In genomic region chrX:61119499-61119898, GRCm38 (mm10) we compare ENCODE assay signal across 8 mouse cellular contexts.
DNase-seq lines count a peak whose midpoint lies in the region; ATAC-seq and TF ChIP-seq lines count a peak whose summit lies in the region.

No protein-coding gene starts in this region.

- TF ChIP-seq CTCF in kidney, adult 2 months (conservative IDR thresholded peaks at IDR 0.05; ENCODE audit: insufficient read depth, insufficient read length, low read depth, low read length) = no peak

- 0 out of 2 replicates have a peak, but pooled peaks cover 3% of the 10 kb centered on the region for H3K4me1 ChIP-seq in kidney, embryonic 15.5 days
- H3K4me1 ChIP-seq in kidney, embryonic 16.5 days (ENCODE audit: insufficient read depth, low read length) = no peaks in the 10 kb centered on the region
- no peaks in the 10 kb centered on the region for H3K4me1 ChIP-seq in kidney, adult 2 months (ENCODE audit: control insufficient read depth, insufficient read depth, low read length)

- no peak overlapping the region for H3K27ac ChIP-seq in kidney, embryonic 15.5 days
- no peak overlapping the region for H3K27ac ChIP-seq in kidney, embryonic 16.5 days (ENCODE audit: low read length)
- no peak overlapping the region for H3K27ac ChIP-seq in kidney, adult 2 months (ENCODE audit: insufficient read depth, low read depth, low read length)

- peak; percentile 24 to 36 for DNase-seq in cerebellum, postnatal 36 days
- peak; percentile 5 to 22 for DNase-seq in heart, postnatal 10 days
- peak; percentile 55 to 68 for DNase-seq in left cerebral cortex, postnatal 14 days (ENCODE audit: low spot score in 2 of 2)
- DNase-seq in retina, embryonic 14.5 days (ENCODE audit: low spot score) = peak; percentile 24
- no peak for DNase-seq in thymus, adult 18-20 months
- DNase-seq in kidney, adult 2 months = no peak

- no peaks in the 10 kb centered on the region for H3K9me3 ChIP-seq in kidney, embryonic 15.5 days (replicated peaks)
- H3K9me3 ChIP-seq in kidney, embryonic 16.5 days (ENCODE audit: low read length) = no peaks in the 10 kb centered on the region

- intact Hi-C loops in heart, postnatal 10 days (cut with DNase I) = no loop called here
- intact Hi-C loops in left cerebral cortex, postnatal 14 days (cut with DNase I) = no loop called here

- WGBS in kidney, embryonic 15.5 days = 26% methylated on average over 6 of the region's 6 CpGs
- WGBS in kidney, embryonic 16.5 days = 16% methylated on average over 6 of the region's 6 CpGs
- WGBS in kidney, adult 2 months = 14% methylated on average over 6 of the region's 6 CpGs

- H3K36me3 ChIP-seq in kidney, embryonic 15.5 days = no peaks in the 10 kb centered on the region
- H3K36me3 ChIP-seq in kidney, embryonic 16.5 days (ENCODE audit: insufficient read depth, low read length) = no peaks in the 10 kb centered on the region
- no peaks in the 10 kb centered on the region for H3K36me3 ChIP-seq in kidney, adult 2 months (ENCODE audit: control insufficient read depth, insufficient read depth, low read length)

- H3K27me3 ChIP-seq in kidney, embryonic 15.5 days = no peaks in the 10 kb centered on the region
- no peaks in the 10 kb centered on the region for H3K27me3 ChIP-seq in kidney, embryonic 16.5 days (ENCODE audit: insufficient read depth, low read length)
- H3K27me3 ChIP-seq in kidney, adult 2 months (replicated peaks; ENCODE audit: control insufficient read depth, insufficient read depth, low read length) = no peaks in the 10 kb centered on the region

- TF ChIP-seq POLR2A in kidney, adult 2 months (IDR thresholded peaks at IDR 0.05; ENCODE audit: low read depth, low read length) = no peak

- no peak overlapping the region for H3K4me3 ChIP-seq in kidney, embryonic 15.5 days (replicated peaks)
- no peak overlapping the region for H3K4me3 ChIP-seq in kidney, embryonic 16.5 days (ENCODE audit: low read length)
- no peak overlapping the region for H3K4me3 ChIP-seq in kidney, adult 2 months (ENCODE audit: insufficient read depth, low read depth, low read length)

- no peak overlapping the region for H3K4me2 ChIP-seq in kidney, embryonic 15.5 days
- H3K4me2 ChIP-seq in kidney, embryonic 16.5 days (replicated peaks; ENCODE audit: low read depth, low read length) = no peak overlapping the region; the same call in 1 of the 2 replicates

- no peak overlapping the region for H3K9ac ChIP-seq in kidney, embryonic 15.5 days
- no peak overlapping the region for H3K9ac ChIP-seq in kidney, embryonic 16.5 days (replicated peaks; ENCODE audit: low read length)

- peak; percentile 56; the same call in 1 of the 2 replicates for ATAC-seq in kidney, embryonic 15.5 days (replicated peaks; ENCODE audit: low FRiP score)
- no peak; the same call in 1 of the 2 replicates for ATAC-seq in kidney, embryonic 16.5 days (ENCODE audit: low FRiP score, low TSS enrichment)

Comparison
In these comparisons a context has a peak if more than half of its experiments do, and no peak if none do; other contexts are left out.
1. DNase-seq: peak in cerebellum, postnatal 36 days (2 of 2), heart, postnatal 10 days (2 of 2), left cerebral cortex, postnatal 14 days (2 of 2) and retina, embryonic 14.5 days (single experiment); none in thymus, adult 18-20 months (0 of 2) and kidney, adult 2 months (single experiment).